Mouse (Mus musculus) cerebellum, adult 2 months (tissue): ENCODE data around the gene Acer2.
A peak's percentile ranks its signal among the peaks of the same experiment; 100 is the strongest.

Source experiments
- CTCF ChIP-seq: fragments of 200-500 bp; IDR thresholded peaks from 2 replicates; pipeline ENCODE4 v1.5.1; 2011; ENCODE audit warnings: low read depth, mild to moderate bottlenecking, control low read depth, low read length, moderate library complexity, borderline replicate concordance; ENCODE audit not compliant: insufficient read depth
- POLR2A ChIP-seq: fragments of 200-500 bp; IDR thresholded peaks from 2 replicates; pipeline ENCODE4 v1.6.1; 2011; ENCODE audit warnings: low read length, control low read depth, borderline replicate concordance; ENCODE audit not compliant: insufficient read depth

DNA sequence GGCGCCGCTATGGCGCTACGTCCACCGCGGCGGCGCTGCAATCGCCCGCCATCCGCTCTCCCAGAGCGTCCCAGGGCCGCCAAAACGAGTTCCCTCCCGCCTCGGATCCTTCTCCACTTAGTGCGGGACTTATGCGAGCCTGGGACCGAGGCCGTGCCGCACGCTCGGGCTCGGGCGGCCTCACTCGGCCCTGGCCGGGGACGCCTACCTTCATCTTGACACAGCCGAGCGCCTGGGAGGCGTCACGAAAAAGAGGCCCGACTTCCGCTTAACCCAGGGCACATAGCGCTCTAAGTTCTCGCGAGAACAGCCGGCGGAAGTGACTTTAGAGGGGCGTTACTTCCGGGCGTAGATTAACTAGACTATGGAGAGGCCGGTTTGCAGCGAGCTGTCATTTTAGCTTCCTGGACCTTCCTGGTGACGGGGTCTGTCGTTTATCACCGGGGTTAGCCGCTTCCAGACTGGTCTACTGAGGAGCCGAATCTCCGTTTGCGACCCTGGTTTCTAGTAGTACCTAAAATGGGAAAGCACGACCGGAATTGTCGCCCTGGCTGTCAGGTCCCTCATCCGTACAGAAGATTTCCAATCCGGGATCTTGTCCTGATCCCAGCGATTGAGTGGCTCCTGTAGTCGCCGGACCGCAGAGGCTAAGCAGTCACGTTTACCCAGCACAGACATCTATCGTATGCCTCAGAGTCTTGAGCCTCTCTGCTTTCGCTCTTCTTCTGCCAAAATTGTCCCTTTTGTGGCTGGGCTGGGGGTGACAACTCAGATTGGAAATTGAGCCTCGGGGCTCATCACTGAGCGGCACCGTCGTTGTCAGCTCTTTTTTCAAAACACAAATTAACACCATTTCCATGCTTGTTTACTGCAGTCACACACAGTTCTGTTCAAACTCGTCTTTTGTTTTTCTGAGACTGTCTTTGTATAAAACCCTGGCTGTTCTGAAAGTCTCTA is 16.8 kb upstream of the Acer2 start, which contains the start of gene Rps6:
- no peak for TF ChIP-seq CTCF
- TF ChIP-seq POLR2A, result peak; percentile 98
